Mouse (Mus musculus) bone marrow, adult 2 months (tissue): ENCODE measurements around the gene Ifit3b.

Experiments used
- CTCF ChIP-seq: fragments of 200-500 bp; IDR thresholded peaks from 2 replicates; pipeline ENCODE4 v1.5.1; 2011; ENCODE audit warnings: low read length, control low read depth; ENCODE audit not compliant: control insufficient read depth, insufficient read depth
- POLR2A ChIP-seq: fragments of 200-500 bp; IDR thresholded peaks from 2 replicates; pipeline ENCODE4 v1.6.1; 2011; ENCODE audit warnings: low read depth, mild to moderate bottlenecking, control low read depth, low read length, borderline replicate concordance; ENCODE audit not compliant: control insufficient read depth

- peak; percentile 33; the same call in 1 of the 2 replicates for TF ChIP-seq CTCF
- no peak for TF ChIP-seq POLR2A
These were observed 54.3 kb downstream of the Ifit3b start for GRCm38 (mm10) chr19:34662067-34662507.
